Mouse (Mus musculus): ENCODE measurements around the gene Mical2. TPM values are rescaled to one million over a fixed set of nuclear protein-coding genes. Genes with fewer than 3 reads are reported as not detected.

Gene Mical2
- polyA plus RNA-seq, 1 experiment = 8.5 TPM

GRCm38 (mm10) chr7:112453805-112454214 is 228.2 kb downstream of the Mical2 start:
- Histone ChIP-seq H3K4me3 (ENCODE audit: insufficient read depth, low read length) (no peak overlapping the region), H3K4me1 (ENCODE audit: control insufficient read depth, insufficient read depth, low read length) (no peaks in the 10 kb centered on the region), H3K27ac (ENCODE audit: insufficient read depth, low read depth, low read length) (no peak overlapping the region)
- TF ChIP-seq POLR2A (IDR thresholded peaks at IDR 0.05; ENCODE audit: borderline replicate concordance, low read depth, low read length) = no peak
- no peak for TF ChIP-seq CTCF (IDR thresholded peaks at IDR 0.05; ENCODE audit: low read depth, low read length)

- Histone ChIP-seq H3K27ac (ENCODE audit: insufficient read depth, low read depth, low read length) (no peak overlapping the region), H3K4me1 (ENCODE audit: control insufficient read depth, insufficient read depth, low read length) (no peaks in the 10 kb centered on the region), H3K4me3 (ENCODE audit: insufficient read depth, low read length) (no peak overlapping the region)
- TF ChIP-seq POLR2A (IDR thresholded peaks at IDR 0.05; ENCODE audit: borderline replicate concordance, low read depth, low read length) (no peak), CTCF (IDR thresholded peaks at IDR 0.05; ENCODE audit: low read depth, low read length) (no peak)
These were observed 228.7 kb downstream of the Mical2 start for GRCm38 (mm10) chr7:112454380-112454779.

GRCm38 (mm10) chr7:112454951-112455350 is 229.3 kb downstream of the Mical2 start:
- no peak for TF ChIP-seq POLR2A (IDR thresholded peaks at IDR 0.05; ENCODE audit: borderline replicate concordance, low read depth, low read length)
- no peak for TF ChIP-seq CTCF (IDR thresholded peaks at IDR 0.05; ENCODE audit: low read depth, low read length)
- no peaks in the 10 kb centered on the region for H3K4me1 ChIP-seq (ENCODE audit: control insufficient read depth, insufficient read depth, low read length)
- no peak overlapping the region for H3K4me3 ChIP-seq (ENCODE audit: insufficient read depth, low read length)
- no peak overlapping the region for H3K27ac ChIP-seq (ENCODE audit: insufficient read depth, low read depth, low read length)

GRCm38 (mm10) chr7:112455566-112456110 is 230.0 kb downstream of the Mical2 start:
- Histone ChIP-seq H3K4me1 (ENCODE audit: control insufficient read depth, insufficient read depth, low read length) (no peaks in the 10 kb centered on the region), H3K27ac (ENCODE audit: insufficient read depth, low read depth, low read length) (no peak overlapping the region), H3K4me3 (ENCODE audit: insufficient read depth, low read length) (no peak overlapping the region)
- TF ChIP-seq CTCF (IDR thresholded peaks at IDR 0.05; ENCODE audit: low read depth, low read length) = no peak
- no peak for TF ChIP-seq POLR2A (IDR thresholded peaks at IDR 0.05; ENCODE audit: borderline replicate concordance, low read depth, low read length)

- Histone ChIP-seq H3K4me1 (ENCODE audit: control insufficient read depth, insufficient read depth, low read length) (no peaks in the 10 kb centered on the region), H3K4me3 (ENCODE audit: insufficient read depth, low read length) (no peak overlapping the region), H3K27ac (ENCODE audit: insufficient read depth, low read depth, low read length) (no peak overlapping the region)
- no peak for TF ChIP-seq POLR2A (IDR thresholded peaks at IDR 0.05; ENCODE audit: borderline replicate concordance, low read depth, low read length)
These were observed 231.7 kb downstream of the Mical2 start for GRCm38 (mm10) chr7:112457373-112457772.

- Histone ChIP-seq H3K4me3 (ENCODE audit: insufficient read depth, low read length) (no peak overlapping the region), H3K4me1 (ENCODE audit: control insufficient read depth, insufficient read depth, low read length) (no peaks in the 10 kb centered on the region), H3K27ac (ENCODE audit: insufficient read depth, low read depth, low read length) (no peak overlapping the region)
- TF ChIP-seq POLR2A (IDR thresholded peaks at IDR 0.05; ENCODE audit: borderline replicate concordance, low read depth, low read length) (no peak), CTCF (IDR thresholded peaks at IDR 0.05; ENCODE audit: low read depth, low read length) (no peak)
These were observed 232.3 kb downstream of the Mical2 start for GRCm38 (mm10) chr7:112457920-112458319.

GRCm38 (mm10) chr7:112458440-112458839 is 232.8 kb downstream of the Mical2 start:
- Histone ChIP-seq H3K27ac (ENCODE audit: insufficient read depth, low read depth, low read length) (no peak overlapping the region), H3K4me3 (ENCODE audit: insufficient read depth, low read length) (no peak overlapping the region)
- no peak for TF ChIP-seq POLR2A (IDR thresholded peaks at IDR 0.05; ENCODE audit: borderline replicate concordance, low read depth, low read length)
- no peak for TF ChIP-seq CTCF (IDR thresholded peaks at IDR 0.05; ENCODE audit: low read depth, low read length)

More at GRCm38 (mm10) chr7:112458440-112458839, 232.8 kb downstream of the Mical2 start:
- no peaks in the 10 kb centered on the region for H3K4me1 ChIP-seq (ENCODE audit: control insufficient read depth, insufficient read depth, low read length)

Other genes with a start within 250 kb of the Mical2 start
- gene Usp47, start 202.4 kb upstream of the Mical2 start, polyA plus RNA-seq (2012; ENCODE audit: insufficient read depth, insufficient read length, missing spikeins) = 36.2 and 39.2 TPM in 2 replicates
- gene Dkk3, start 66.8 kb upstream of the Mical2 start, polyA plus RNA-seq (2012; ENCODE audit: insufficient read depth, insufficient read length, missing spikeins) = 1.3 and 2.1 TPM in 2 replicates
- gene Parva, start 201.6 kb downstream of the Mical2 start, polyA plus RNA-seq (2012; ENCODE audit: insufficient read depth, insufficient read length, missing spikeins) = 0.71 and 0.91 TPM in 2 replicates

Data from bone marrow macrophage, adult 2 months (primary cell).